Mouse (Mus musculus) liver, postnatal 0 days (tissue): ENCODE measurements around the gene Spib.

Experiments used
- CTCF ChIP-seq: sonication (generic); IDR thresholded peaks from 2 replicates; pipeline ENCODE4 v1.5.1; 2016; ENCODE audit warnings: antibody characterized with exemption, low read depth
- EP300 ChIP-seq: IDR thresholded peaks from 2 replicates; pipeline ENCODE4 v1.6.1; 2016; ENCODE audit warnings: antibody characterized with exemption, low read depth, mild to moderate bottlenecking

DNA sequence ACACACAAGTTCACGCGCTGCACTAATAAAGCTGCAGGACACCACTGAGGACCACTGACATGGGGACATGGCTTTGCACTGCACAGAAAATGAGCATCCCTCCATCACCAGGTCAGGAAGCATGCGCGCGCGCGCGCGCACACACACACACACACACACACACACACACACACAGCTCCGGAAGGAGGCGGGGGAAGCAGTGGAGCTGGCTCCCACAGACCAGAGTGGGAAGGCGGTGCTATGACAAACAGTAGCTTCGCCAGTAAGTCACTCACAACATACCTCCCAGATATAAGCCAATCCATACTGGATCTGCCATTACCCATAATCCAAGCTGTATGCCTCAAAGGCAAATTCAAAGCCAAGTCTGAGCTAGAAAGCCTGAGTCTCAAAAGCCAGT is 15.2 kb upstream of the Spib start:
- TF ChIP-seq CTCF: no peak
- TF ChIP-seq EP300: no peak
